Mouse (Mus musculus) thymus, postnatal 4 days (tissue): ENCODE data around the gene Nipal1.

Experiments
- DNase-seq: peaks from one replicate; pipeline ENCODE4 v3.0.0; 2021

The Nipal1 gene

DNA sequence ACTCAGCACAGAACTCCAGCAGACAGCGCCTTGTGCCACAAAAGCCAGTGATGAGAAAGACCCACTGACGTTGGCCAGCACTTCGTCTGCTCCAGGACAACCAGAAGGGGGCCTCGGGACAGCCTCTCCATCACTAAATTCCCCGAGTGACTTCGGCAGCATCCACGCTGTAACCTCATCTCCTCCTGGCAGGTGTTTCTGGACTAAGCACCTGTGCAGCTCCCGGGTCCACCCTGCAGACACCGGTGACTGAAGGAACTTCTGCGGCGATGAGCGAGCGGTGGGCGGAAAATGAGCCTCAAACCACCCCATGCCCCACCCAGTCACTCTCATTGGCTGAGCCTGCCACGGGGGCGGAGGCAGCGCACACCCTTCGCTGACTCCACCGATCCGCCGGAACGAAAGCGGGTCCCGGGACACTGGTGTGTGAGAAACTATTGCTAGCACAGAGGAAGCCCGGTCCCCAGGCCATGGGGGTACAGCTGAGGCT is at the start of gene Nipal1:
Nipal1 (plus strand) TSS at position 378 of the 490 bp plus-strand sequence.
- peak; percentile 89 for DNase-seq

- peak; percentile 73 for DNase-seq
Observed at GRCm38 (mm10) chr5:72601006-72601405, 46.6 kb upstream of the Nipal1 start.

- DNase-seq: no peak
Observed at GRCm38 (mm10) chr5:72603138-72603537, 44.5 kb upstream of the Nipal1 start.

GRCm38 (mm10) chr5:72617413-72617812 is 30.2 kb upstream of the Nipal1 start:
- no peak for DNase-seq

DNA sequence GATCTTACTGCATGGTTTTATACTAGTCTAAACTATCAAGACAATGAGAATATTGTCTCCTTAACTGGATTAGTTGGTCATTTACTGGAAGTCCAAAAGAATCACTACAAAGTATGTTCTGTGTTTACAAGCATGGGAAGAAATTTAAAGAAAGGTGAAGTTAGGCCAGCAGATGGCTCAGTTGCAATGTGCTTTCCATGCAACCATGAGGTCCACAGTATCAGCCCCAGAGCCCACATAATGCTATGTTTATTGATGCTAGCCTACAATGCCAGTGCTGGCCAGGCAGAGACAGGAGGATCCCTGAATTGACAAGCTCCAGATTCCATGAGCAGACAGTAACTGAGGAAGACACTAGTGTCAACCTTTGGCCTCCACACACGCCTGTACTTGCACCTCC is 26.6 kb upstream of the Nipal1 start:
- DNase-seq: peak; percentile 23

- DNase-seq: no peak
Observed at GRCm38 (mm10) chr5:72630026-72630425, 17.6 kb upstream of the Nipal1 start.

DNA sequence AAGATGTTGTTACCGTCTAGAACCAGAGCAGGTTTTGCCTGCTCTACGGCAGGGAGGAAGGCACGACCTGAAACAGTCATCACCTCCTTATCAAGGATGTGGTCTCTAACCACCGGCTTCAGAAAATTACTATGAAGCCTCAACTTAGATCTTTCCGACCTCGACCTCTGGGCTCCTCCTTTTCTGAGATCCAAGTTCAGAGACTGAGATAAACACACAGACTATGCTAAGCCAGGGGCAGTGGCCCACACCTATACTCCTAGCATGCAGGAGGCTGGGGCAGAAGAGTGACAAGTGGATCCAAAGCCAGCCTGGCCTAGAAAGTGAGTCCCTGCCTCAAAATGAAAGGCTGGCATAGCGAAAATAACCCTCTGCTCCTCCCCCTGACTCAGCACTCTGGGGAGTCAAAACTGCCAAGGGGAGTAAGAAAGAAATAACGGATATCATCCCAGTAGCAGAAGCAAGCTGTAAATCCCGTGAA is 12.8 kb upstream of the Nipal1 start:
- DNase-seq: peak; percentile 75

DNA sequence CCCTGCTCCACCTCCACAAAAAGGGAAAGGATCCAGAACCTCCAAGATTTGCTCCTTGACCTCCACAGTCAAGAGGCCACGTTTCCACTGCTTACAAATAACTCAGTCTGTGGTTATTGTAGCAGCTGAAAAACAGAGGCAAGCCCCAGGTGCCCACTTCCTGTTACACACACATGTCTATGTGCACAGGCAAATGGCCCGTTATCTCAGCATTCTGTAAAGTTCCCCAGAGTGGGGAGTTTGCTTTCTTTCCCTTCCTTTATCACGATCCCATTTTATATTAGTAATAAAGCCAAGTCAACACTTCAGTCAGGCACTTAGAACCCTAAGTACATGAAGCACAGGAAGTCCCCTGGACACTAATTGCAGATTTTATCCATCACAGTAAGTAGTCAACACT is 11.5 kb upstream of the Nipal1 start:
- DNase-seq: peak; percentile 69

DNA sequence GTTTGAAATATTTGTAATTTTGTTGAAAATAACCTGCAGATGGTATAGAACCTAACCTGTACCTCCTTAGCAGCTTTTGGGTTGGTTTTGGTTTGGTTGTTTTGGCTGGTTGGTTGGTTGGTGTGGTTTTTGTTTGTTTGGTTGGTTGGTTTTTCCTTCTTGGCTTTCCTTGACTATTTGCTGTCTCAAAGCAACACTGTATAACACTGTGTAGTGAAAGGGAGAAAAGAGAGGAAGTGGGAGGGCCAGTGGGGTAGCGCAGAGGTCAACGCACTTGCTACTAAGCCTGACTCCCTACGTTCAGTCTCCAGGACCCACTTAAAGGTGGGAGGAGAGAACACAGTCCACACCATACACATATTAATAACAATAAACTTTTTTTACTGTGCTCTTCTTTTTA is 11.0 kb upstream of the Nipal1 start:
- DNase-seq: peak; percentile 34

- DNase-seq: no peak
Observed at GRCm38 (mm10) chr5:72640072-72640471, 7.5 kb upstream of the Nipal1 start.

GRCm38 (mm10) chr5:72643655-72644054 is 3.9 kb upstream of the Nipal1 start:
- no peak for DNase-seq

DNA sequence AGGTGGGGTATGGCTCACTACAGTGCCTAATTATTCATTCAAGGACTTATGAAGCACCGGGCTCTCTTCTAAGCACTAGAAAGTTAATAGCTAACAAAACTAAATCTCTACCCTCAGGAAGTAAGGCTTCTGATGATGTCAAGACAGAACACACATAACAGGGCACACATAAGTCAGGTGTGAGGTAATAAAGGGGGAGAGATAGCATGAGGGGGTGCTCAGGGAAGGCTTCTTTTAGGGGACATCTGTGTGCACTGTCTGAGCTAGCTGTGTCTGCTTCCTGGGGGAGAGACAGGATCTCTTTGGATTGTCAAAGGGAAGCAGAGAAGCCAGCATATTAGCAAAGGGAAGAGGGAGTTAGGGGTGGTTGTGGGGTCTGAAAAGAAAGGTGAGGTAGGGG is 3.4 kb upstream of the Nipal1 start, which contains the start of gene Cnga1:
Cnga1 (minus strand) TSS at position 101 of the 400 bp plus-strand sequence.
- no peak for DNase-seq

- DNase-seq: peak; percentile 84
Observed at GRCm38 (mm10) chr5:72646131-72646530, 1.5 kb upstream of the Nipal1 start.

- DNase-seq: no peak
Observed at GRCm38 (mm10) chr5:72646996-72647395, 599 bp upstream of the Nipal1 start.

- DNase-seq: no peak
Observed at GRCm38 (mm10) chr5:72647958-72648595, 482 bp downstream of the Nipal1 start.

- no peak for DNase-seq
Observed at GRCm38 (mm10) chr5:72648987-72649735, 1.6 kb downstream of the Nipal1 start.

DNA sequence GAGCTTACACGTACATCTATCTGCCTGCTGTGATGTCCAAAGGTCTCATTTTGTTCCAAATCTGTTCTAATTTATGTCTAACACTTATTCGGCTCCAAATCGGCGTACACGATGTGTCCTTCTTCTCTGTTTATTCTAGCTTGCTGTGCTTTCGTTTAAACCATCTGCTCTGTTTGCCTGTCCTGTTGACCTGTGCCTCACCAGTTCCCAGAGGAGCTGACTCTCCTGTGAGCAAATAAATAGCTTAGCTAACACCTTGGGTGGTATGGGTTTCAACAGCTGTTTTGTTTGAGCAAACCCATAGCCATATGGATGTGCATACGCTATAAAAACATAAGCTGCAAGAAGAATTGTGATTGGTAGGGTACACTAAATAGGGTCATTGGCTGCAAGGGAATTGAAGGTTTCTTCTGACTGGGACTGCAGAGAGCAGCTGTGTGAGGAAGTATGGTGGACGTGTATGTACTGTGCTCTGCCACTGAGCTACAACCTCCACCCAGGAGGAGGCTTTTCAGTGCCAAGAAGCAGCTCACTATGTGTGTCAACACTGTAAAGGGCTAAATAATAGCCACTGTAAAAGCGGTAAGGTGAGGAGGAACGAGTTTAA is 5.6 kb downstream of the Nipal1 start:
- DNase-seq: no peak

GRCm38 (mm10) chr5:72656270-72656791 is 8.7 kb downstream of the Nipal1 start:
- no peak for DNase-seq

- DNase-seq: no peak
Observed at GRCm38 (mm10) chr5:72658375-72658774, 10.8 kb downstream of the Nipal1 start.

DNA sequence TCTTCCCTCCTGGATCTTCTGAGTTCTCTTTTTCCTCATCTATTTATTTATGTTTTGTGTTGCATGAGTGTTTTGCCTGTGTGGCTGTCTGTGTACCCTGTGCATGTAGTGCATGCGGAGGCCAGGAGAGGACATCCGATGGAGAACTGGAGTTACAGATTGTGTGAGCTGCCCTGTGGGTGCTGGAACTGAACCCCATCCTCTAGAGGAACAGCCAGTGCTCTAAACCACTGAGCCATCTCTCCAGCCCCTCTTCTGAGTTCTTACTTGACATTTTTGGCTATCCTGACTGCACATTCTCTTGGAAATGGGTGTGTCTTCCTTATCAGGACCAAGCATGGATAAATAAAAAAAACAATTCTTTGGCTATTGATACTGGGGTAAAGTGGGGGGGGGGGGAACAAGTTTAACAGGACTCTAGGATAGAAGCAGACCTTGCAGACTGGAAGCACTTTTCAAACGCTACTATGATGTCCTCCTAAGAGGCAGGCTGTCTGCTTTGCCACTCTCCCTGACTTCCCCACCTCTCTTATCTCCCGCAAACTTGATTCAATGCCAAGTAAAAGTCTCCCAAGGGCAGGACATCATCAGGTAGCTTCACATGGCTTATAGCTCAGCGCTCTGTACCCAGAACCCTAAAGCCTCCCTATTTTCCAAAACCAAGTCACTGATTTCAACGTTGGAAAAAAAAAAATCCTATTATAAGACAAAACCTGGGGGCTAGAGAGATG is 13.6 kb downstream of the Nipal1 start:
- no peak for DNase-seq

DNA sequence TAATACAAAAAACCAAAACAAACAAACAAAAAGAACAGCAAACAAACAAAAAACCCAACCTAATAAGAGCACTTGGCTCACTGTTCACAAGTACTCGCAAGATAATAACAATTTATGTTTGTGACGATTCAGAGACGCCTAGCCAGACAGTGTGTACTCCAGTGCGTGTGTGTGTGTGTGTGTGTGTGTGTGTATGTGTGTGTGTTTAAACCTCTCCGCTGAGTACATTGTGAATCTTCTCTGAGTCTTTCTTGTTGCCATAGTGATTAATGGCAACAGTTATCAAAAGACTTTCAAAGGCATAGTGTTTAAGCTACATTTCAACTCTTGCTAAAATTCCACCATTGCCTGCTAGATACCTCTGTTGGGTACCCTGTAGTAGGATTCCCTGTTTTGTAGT is 16.5 kb downstream of the Nipal1 start:
- no peak for DNase-seq

GRCm38 (mm10) chr5:72664854-72665253 is 17.3 kb downstream of the Nipal1 start:
- DNase-seq: no peak

- DNase-seq: peak; percentile 84
Observed at GRCm38 (mm10) chr5:72665281-72665680, 17.7 kb downstream of the Nipal1 start.
